Mouse (Mus musculus): ENCODE results near the gene Usp16. TPM values are rescaled to one million over a fixed set of nuclear protein-coding genes. Genes with fewer than 3 reads are reported as not detected.

Gene Usp16
- 10 to 100 TPM; 45.0 to 48.5 TPM for total RNA-seq (2021)
- long read RNA-seq, experiment 1, partial matches to known transcripts: 2 of 8 reads
- long read RNA-seq, experiment 1, other reads (novel, unspliced or antisense): 3 of 8 reads
- long read RNA-seq, experiment 2, transcript Usp16-201 (18 exons, 3,205 nt): major isoform, 6 of 23 reads
- long read RNA-seq, experiment 2, partial matches to known transcripts: 3 of 23 reads
- long read RNA-seq, experiment 2, other reads (novel, unspliced or antisense): 13 of 23 reads

GRCm38 (mm10) chr16:87454419-87455179 is at the start of gene Usp16:
Gene Usp16, plus strand, starts transcription at chr16:87454703.
- peak within 1 kb of the TSS; percentile 90 for H3K27ac ChIP-seq
- peak within 1 kb of the TSS; percentile 96 for H3K4me3 ChIP-seq
- TF ChIP-seq CTCF (conservative IDR thresholded peaks at IDR 0.05): no peak
- peak; percentile 95 to 97 for DNase-seq (ENCODE audit: low spot score in 2 of 2)

- TF ChIP-seq CTCF (conservative IDR thresholded peaks at IDR 0.05): no peak
- no peak overlapping the region for H3K4me3 ChIP-seq
- H3K27ac ChIP-seq: no peak overlapping the region
- DNase-seq (ENCODE audit: low spot score in 2 of 2): no peak
Measured at GRCm38 (mm10) chr16:87405001-87405400, 49.5 kb upstream of the Usp16 start.

DNA sequence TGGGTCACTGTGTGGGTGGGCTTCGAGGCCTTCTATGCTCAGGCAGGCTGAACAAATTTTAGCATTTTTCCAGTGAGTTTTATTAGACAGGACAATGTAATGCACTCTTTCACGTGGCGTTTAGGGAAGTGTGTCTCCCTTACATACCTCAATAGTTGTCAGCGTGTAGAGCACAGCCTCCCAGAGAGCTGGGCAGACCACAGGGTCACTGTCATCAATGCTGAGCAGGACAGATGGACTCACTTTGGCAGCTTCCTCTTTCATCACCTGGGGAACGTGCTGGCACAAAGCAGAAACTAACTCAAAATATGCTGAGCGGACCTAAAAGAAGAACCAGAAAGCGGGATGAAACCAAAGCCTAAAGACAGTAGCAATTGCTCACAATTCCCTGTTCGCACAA is 33.8 kb upstream of the Usp16 start:
- H3K27ac ChIP-seq: no peak overlapping the region
- TF ChIP-seq CTCF (conservative IDR thresholded peaks at IDR 0.05): no peak
- DNase-seq (ENCODE audit: low spot score in 2 of 2): no peak
- H3K4me3 ChIP-seq: no peak overlapping the region

DNA sequence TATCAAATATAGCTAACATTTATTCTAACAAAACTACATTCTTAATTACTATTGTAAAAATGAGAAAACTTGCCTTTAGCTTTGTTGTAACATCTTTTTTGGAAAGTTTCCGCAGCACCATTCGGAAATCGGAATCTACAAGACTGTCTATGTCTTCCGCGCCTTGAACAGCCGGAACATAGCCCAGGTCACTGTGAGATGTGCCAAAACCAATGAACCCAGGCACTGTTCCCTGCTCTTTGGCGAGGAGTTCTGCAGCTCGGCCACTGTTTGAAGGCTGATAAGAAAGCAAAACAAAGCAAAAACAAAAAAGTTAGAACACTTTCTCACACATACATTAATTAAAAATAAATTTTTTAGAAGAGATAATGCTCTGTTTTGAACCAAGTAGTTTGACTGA is 27.0 kb upstream of the Usp16 start:
- TF ChIP-seq CTCF (conservative IDR thresholded peaks at IDR 0.05): no peak
- no peak for DNase-seq (ENCODE audit: low spot score in 2 of 2)
- Histone ChIP-seq H3K4me3 (no peak overlapping the region), H3K27ac (no peak overlapping the region)

- no peak for TF ChIP-seq CTCF (conservative IDR thresholded peaks at IDR 0.05)
- H3K27ac ChIP-seq: peak within 1 kb of the TSS; percentile 82
- peak within 1 kb of the TSS; percentile 57 for H3K4me3 ChIP-seq
- DNase-seq (ENCODE audit: low spot score in 2 of 2): peak; percentile 99
Measured at GRCm38 (mm10) chr16:87432033-87432814, 22.3 kb upstream of the Usp16 start, which contains the start of gene Ltn1. Gene Ltn1, minus strand, starts transcription at chr16:87432612.

GRCm38 (mm10) chr16:87434266-87434665 is 20.2 kb upstream of the Usp16 start:
- Histone ChIP-seq H3K4me3 (no peak overlapping the region), H3K27ac (no peak overlapping the region)
- TF ChIP-seq CTCF (conservative IDR thresholded peaks at IDR 0.05): no peak
- no peak for DNase-seq (ENCODE audit: low spot score in 2 of 2)

DNA sequence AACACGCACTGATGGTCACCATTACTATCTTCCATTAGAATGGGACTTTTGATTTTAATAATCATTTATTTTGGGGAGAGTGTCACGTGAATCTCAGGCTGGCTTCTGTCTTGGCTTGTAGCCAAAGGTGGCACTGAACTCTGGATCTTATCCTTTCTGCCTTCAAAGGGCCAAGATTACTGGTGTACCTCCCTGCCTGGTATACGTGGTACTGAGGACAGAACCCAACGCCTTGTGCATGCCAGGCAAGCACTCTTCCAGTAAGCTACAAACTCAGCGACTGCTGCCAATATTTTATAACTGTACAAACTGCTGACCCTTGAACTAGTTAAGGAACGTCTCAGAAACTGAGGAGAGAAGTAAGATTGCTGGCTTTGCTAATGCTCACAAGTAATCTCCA is 19.6 kb upstream of the Usp16 start:
- Histone ChIP-seq H3K27ac (no peak overlapping the region), H3K4me3 (no peak overlapping the region)
- no peak for DNase-seq (ENCODE audit: low spot score in 2 of 2)
- TF ChIP-seq CTCF (conservative IDR thresholded peaks at IDR 0.05): no peak

GRCm38 (mm10) chr16:87435411-87436205 is 18.9 kb upstream of the Usp16 start:
- Histone ChIP-seq H3K27ac (no peak overlapping the region), H3K4me3 (no peak overlapping the region)
- TF ChIP-seq CTCF (conservative IDR thresholded peaks at IDR 0.05): no peak
- DNase-seq (ENCODE audit: low spot score in 2 of 2): no peak

- no peak overlapping the region for H3K4me3 ChIP-seq
- no peak overlapping the region for H3K27ac ChIP-seq
- no peak for TF ChIP-seq CTCF (conservative IDR thresholded peaks at IDR 0.05)
- no peak for DNase-seq (ENCODE audit: low spot score in 2 of 2)
Measured at GRCm38 (mm10) chr16:87437096-87437495, 17.4 kb upstream of the Usp16 start.

GRCm38 (mm10) chr16:87438697-87439096 is 15.8 kb upstream of the Usp16 start:
- TF ChIP-seq CTCF (conservative IDR thresholded peaks at IDR 0.05): no peak
- Histone ChIP-seq H3K27ac (no peak overlapping the region), H3K4me3 (no peak overlapping the region)
- no peak for DNase-seq (ENCODE audit: low spot score in 2 of 2)

DNA sequence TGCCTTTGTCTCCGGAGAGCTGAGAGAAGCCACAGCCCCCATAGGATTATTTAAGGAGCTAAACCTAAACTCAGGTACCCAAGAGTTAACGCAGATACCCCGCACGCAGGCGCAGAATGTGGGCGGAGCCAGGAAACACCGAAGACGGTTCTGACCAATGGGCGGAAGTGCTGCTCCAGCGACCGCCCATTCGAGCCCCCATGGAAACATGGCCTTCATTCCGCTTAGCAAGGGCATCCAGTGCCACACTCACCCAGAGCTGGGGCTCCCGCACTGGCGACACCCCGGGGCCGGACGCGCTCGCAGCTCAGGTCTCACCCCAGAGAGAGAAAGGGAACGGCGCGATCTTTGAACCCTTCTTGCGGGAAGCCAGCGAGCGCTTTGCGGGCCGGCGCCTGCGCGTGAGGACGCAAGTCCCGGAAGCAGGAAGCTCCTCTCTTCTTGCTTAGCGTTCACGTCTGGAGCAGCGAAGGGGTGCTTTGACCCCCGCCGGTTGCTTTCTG is 14.3 kb upstream of the Usp16 start, which contains the start of gene Rwdd2b:
Rwdd2b (minus strand) TSS at position 390 of the 503 bp plus-strand sequence.
- DNase-seq (ENCODE audit: low spot score in 2 of 2): peak; percentile 91 to 93
- TF ChIP-seq CTCF (conservative IDR thresholded peaks at IDR 0.05): no peak
- Histone ChIP-seq H3K4me3 (peak within 1 kb of the TSS; percentile 68), H3K27ac (peak within 1 kb of the TSS; percentile 99)

DNA sequence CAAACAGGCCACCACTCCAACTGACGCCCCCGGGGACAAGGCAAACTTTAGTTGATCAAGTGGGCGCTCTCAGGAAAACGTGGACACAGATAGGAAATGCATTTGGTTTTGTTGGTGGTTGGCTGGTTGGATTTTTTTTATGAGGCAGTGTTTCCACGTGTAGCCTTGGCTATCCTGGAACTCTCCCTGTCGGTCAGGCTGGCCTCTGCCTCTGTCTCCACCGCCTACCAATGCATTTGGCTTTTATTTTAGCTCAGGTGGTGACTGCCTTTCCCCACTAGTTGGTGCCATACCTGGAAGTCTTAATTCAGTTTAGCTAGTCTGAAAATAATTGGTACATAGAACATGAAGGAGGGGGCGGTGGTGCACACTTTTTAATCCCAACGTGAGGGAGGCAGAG is 13.4 kb upstream of the Usp16 start:
- peak; percentile 55 for TF ChIP-seq CTCF (conservative IDR thresholded peaks at IDR 0.05)
- H3K4me3 ChIP-seq: peak overlapping the region; percentile 68
- no peak overlapping the region; the same call in 1 of the 2 replicates for H3K27ac ChIP-seq
- DNase-seq (ENCODE audit: low spot score in 2 of 2): no peak

Data from layer of hippocampus, adult 2 months (tissue).